Mouse (Mus musculus) hindbrain, embryonic 16.5 days (tissue): ENCODE measurements around the gene Zfp106. TPM values are rescaled to one million over a fixed set of nuclear protein-coding genes. Genes with fewer than 3 reads are reported as not detected.

Source experiments
- ATAC-seq: fragments of 200-750 bp; cut with Nextera tagmentation; 2 replicates; pipeline ENCODE4 v1.8.0; 2017; ENCODE audit warnings: moderate TSS enrichment, moderate library complexity
- H3K27ac ChIP-seq: fragments of 300-500 bp; sonication (generic); 2 replicates; pipeline ENCODE4 v1.5.1; 2014; ENCODE audit warnings: low read depth, mild to moderate bottlenecking, control low read depth, low read length, moderate library complexity
- H3K27me3 ChIP-seq: fragments of 300-500 bp; sonication (generic); replicated peaks from 2 replicates; pipeline ENCODE4 v1.6.1; 2014; ENCODE audit warnings: low read length; ENCODE audit not compliant: control insufficient read depth, insufficient read depth
- H3K36me3 ChIP-seq: fragments of 300-500 bp; sonication (generic); 2 replicates; pipeline ENCODE4 v1.6.1; 2014; ENCODE audit warnings: mild to moderate bottlenecking, low read length, moderate library complexity, mixed read lengths; ENCODE audit not compliant: control insufficient read depth, insufficient read depth
- H3K4me1 ChIP-seq: fragments of 300-500 bp; sonication (generic); 2 replicates; pipeline ENCODE4 v1.6.1; 2014; ENCODE audit warnings: low read depth, low read length; ENCODE audit not compliant: control insufficient read depth, insufficient read depth
- H3K4me2 ChIP-seq: fragments of 300-500 bp; sonication (generic); 2 replicates; pipeline ENCODE4 v1.6.1; 2014; ENCODE audit warnings: mild to moderate bottlenecking, low read length, control low read depth, moderate library complexity
- H3K4me3 ChIP-seq: fragments of 300-500 bp; sonication (generic); 2 replicates; pipeline ENCODE4 v1.5.1; 2014; ENCODE audit warnings: mild to moderate bottlenecking, low read length, control low read depth, moderate library complexity
- H3K9ac ChIP-seq: fragments of 300-500 bp; sonication (generic); 2 replicates; pipeline ENCODE4 v1.6.1; 2014; ENCODE audit warnings: low read depth, mild to moderate bottlenecking, control low read depth, low read length, moderate library complexity
- H3K9me3 ChIP-seq: fragments of 300-500 bp; sonication (generic); 2 replicates; pipeline ENCODE4 v1.6.1; 2014; ENCODE audit warnings: mild to moderate bottlenecking, low read length, moderate library complexity; ENCODE audit not compliant: control insufficient read depth
- WGBS: fragments of 180-500 bp; shearing (Covaris S2); extraction: QIAGEN DNeasy Blood & Tissue Kit; methylation state at CpG from one replicate; pipeline ENCODE4 v1.1.7; 2014; 5-methylcytosine and 5-hydroxymethylcytosine counted together
- polyA plus RNA-seq: library from polyadenylated mRNA; unstranded; fragments of >200 nt; fragmentation: Nextera tagmentation; extraction: Ambion mirVana; gene quantifications from 2 replicates; pipeline ENCODE4 v1.2.1, GENCODE M21; 2015

The Zfp106 gene
- polyA plus RNA-seq, 1 experiment from 2014 or later: 31.7 TPM

- WGBS: 94% methylated on average over 5 of the region's 5 CpGs
- peaks cover 55% of the 10 kb centered on the region for H3K36me3 ChIP-seq
- no peak for ATAC-seq
These were observed 36.9 kb downstream of the Zfp106 start for GRCm38 (mm10) chr2:120526771-120527170.

GRCm38 (mm10) chr2:120518547-120519210, 45.0 kb downstream of the Zfp106 start:
- WGBS: 91% methylated on average over 5 of the region's 5 CpGs
- peaks cover 50% of the 10 kb centered on the region for H3K36me3 ChIP-seq
- no peak overlapping the region for H3K4me3 ChIP-seq
- no peaks in the 10 kb centered on the region for H3K27me3 ChIP-seq
- H3K4me2 ChIP-seq: no peak overlapping the region
- H3K9me3 ChIP-seq: no peaks in the 10 kb centered on the region
- no peak for ATAC-seq
- no peaks in the 10 kb centered on the region for H3K4me1 ChIP-seq
- no peak overlapping the region for H3K9ac ChIP-seq
- no peak overlapping the region for H3K27ac ChIP-seq

More at GRCm38 (mm10) chr2:120526771-120527170, 36.9 kb downstream of the Zfp106 start:
- Histone ChIP-seq H3K4me1 (no peaks in the 10 kb centered on the region), H3K4me3 (no peak overlapping the region), H3K27me3 (no peaks in the 10 kb centered on the region), H3K9me3 (no peaks in the 10 kb centered on the region), H3K27ac (no peak overlapping the region), H3K4me2 (no peak overlapping the region), H3K9ac (no peak overlapping the region)

- H3K9me3 ChIP-seq: no peaks in the 10 kb centered on the region
- peaks cover 47% of the 10 kb centered on the region for H3K36me3 ChIP-seq
- no peak overlapping the region for H3K4me2 ChIP-seq
- H3K4me3 ChIP-seq: no peak overlapping the region
- no peak overlapping the region for H3K27ac ChIP-seq
- no peak overlapping the region for H3K9ac ChIP-seq
- H3K4me1 ChIP-seq: no peaks in the 10 kb centered on the region
- no peak for ATAC-seq
- WGBS: 96% methylated on average over 4 of the region's 4 CpGs
- H3K27me3 ChIP-seq: no peaks in the 10 kb centered on the region
These were observed 49.5 kb downstream of the Zfp106 start for GRCm38 (mm10) chr2:120514181-120514580.

GRCm38 (mm10) chr2:120503992-120504391, 59.7 kb downstream of the Zfp106 start:
- Histone ChIP-seq H3K36me3 (peaks cover 10% of the 10 kb centered on the region), H3K4me3 (no peak overlapping the region)
- 77% methylated on average over 5 of the region's 5 CpGs for WGBS

GRCm38 (mm10) chr2:120503094-120503493, 60.5 kb downstream of the Zfp106 start:
- no peak for ATAC-seq
- no peak overlapping the region for H3K27ac ChIP-seq
- H3K4me1 ChIP-seq: no peaks in the 10 kb centered on the region
- H3K36me3 ChIP-seq: peaks cover 9% of the 10 kb centered on the region
- H3K4me2 ChIP-seq: no peak overlapping the region
- no peaks in the 10 kb centered on the region for H3K27me3 ChIP-seq
- 85% methylated on average over 6 of the region's 6 CpGs for WGBS
- no peak overlapping the region for H3K4me3 ChIP-seq
- H3K9ac ChIP-seq: no peak overlapping the region
- H3K9me3 ChIP-seq: peaks cover 4% of the 10 kb centered on the region

More at GRCm38 (mm10) chr2:120503992-120504391, 59.7 kb downstream of the Zfp106 start:
- H3K27me3 ChIP-seq: no peaks in the 10 kb centered on the region
- H3K9me3 ChIP-seq: peaks cover 4% of the 10 kb centered on the region
- H3K9ac ChIP-seq: no peak overlapping the region
- no peak overlapping the region for H3K4me2 ChIP-seq
- no peak for ATAC-seq
- H3K4me1 ChIP-seq: no peaks in the 10 kb centered on the region
- no peak overlapping the region for H3K27ac ChIP-seq

- Histone ChIP-seq H3K4me3 (no peak overlapping the region), H3K9ac (no peak overlapping the region), H3K36me3 (peaks cover 9% of the 10 kb centered on the region), H3K9me3 (peaks cover 4% of the 10 kb centered on the region), H3K4me2 (no peak overlapping the region), H3K27me3 (no peaks in the 10 kb centered on the region), H3K4me1 (no peaks in the 10 kb centered on the region), H3K27ac (no peak overlapping the region)
- no peak for ATAC-seq
- WGBS: 77% methylated on average over 3 of the region's 3 CpGs
These were observed 61.0 kb downstream of the Zfp106 start for GRCm38 (mm10) chr2:120502605-120502990.

- Histone ChIP-seq H3K9ac (no peak overlapping the region), H3K9me3 (peaks cover 4% of the 10 kb centered on the region), H3K4me2 (no peak overlapping the region), H3K4me1 (no peaks in the 10 kb centered on the region), H3K27ac (no peak overlapping the region), H3K27me3 (no peaks in the 10 kb centered on the region), H3K36me3 (peaks cover 9% of the 10 kb centered on the region), H3K4me3 (no peak overlapping the region)
- ATAC-seq: no peak
- WGBS: 72% methylated on average over 13 of the region's 13 CpGs
These were observed 61.6 kb downstream of the Zfp106 start for GRCm38 (mm10) chr2:120501931-120502604.

- WGBS: 33% methylated on average over 17 of the region's 17 CpGs
- no peak for ATAC-seq
- Histone ChIP-seq H3K4me3 (no peak overlapping the region), H3K9ac (no peak overlapping the region; the same call in none of the 2 replicates), H3K9me3 (peaks cover 4% of the 10 kb centered on the region), H3K36me3 (peaks cover 9% of the 10 kb centered on the region), H3K27ac (no peak overlapping the region), H3K27me3 (no peaks in the 10 kb centered on the region), H3K4me1 (no peaks in the 10 kb centered on the region), H3K4me2 (no peak overlapping the region)
These were observed 62.3 kb downstream of the Zfp106 start for GRCm38 (mm10) chr2:120501136-120501918.

- Histone ChIP-seq H3K4me1 (no peaks in the 10 kb centered on the region), H3K4me2 (no peak overlapping the region), H3K36me3 (0 out of 2 replicates have a peak, but pooled peaks cover 2% of the 10 kb centered on the region), H3K4me3 (no peak overlapping the region), H3K9me3 (no peaks in the 10 kb centered on the region), H3K27ac (no peak overlapping the region), H3K9ac (no peak overlapping the region), H3K27me3 (no peaks in the 10 kb centered on the region)
- 85% methylated on average over 6 of the region's 6 CpGs for WGBS
- no peak for ATAC-seq
These were observed 63.6 kb downstream of the Zfp106 start for GRCm38 (mm10) chr2:120499971-120500471.
